In genomic region chr7:65369101-65369500, GRCm38 (mm10) we compare ENCODE assay signal across 9 mouse cellular contexts.
DNase-seq lines count a peak whose midpoint lies in the region; ATAC-seq and TF ChIP-seq lines count a peak whose summit lies in the region.
"Had no signal": no experiment of that assay in that cellular context is flagged by ENCODE, and none has a peak within 500 bp of the region (broad histone marks: within the 10 kb centered on the region; RNA-seq: fewer than 3 reads in every experiment).

No protein-coding gene starts in this region.

- intact Hi-C loops in heart, postnatal 10 days (cut with DNase I) = loop anchor here (2.0 kb wide), 2 partner anchors 14 to 50 kb away; no protein-coding TSS in a partner anchor
- intact Hi-C loops in left cerebral cortex, postnatal 4 days (cut with DNase I) = no loop called here

- H3K27me3 ChIP-seq in heart, embryonic 10.5 days (ENCODE audit: insufficient read depth, poor library complexity, severe bottlenecking) = no peaks in the 10 kb centered on the region
- no peaks in the 10 kb centered on the region for H3K27me3 ChIP-seq in hindbrain, embryonic 11.5 days (ENCODE audit: control insufficient read depth, insufficient read depth, low read length)
- no peaks in the 10 kb centered on the region for H3K27me3 ChIP-seq in midbrain, embryonic 10.5 days (ENCODE audit: low read depth, poor library complexity, severe bottlenecking)

- H3K4me3 ChIP-seq in heart, embryonic 10.5 days = peak overlapping the region; percentile 96
- peak overlapping the region; percentile 16; the same call in 1 of the 2 replicates for H3K4me3 ChIP-seq in hindbrain, embryonic 11.5 days (ENCODE audit: low read depth, low read length)
- peak overlapping the region; percentile 94 for H3K4me3 ChIP-seq in midbrain, embryonic 10.5 days

- no peak for TF ChIP-seq CTCF in brain, embryonic 14.5 days (IDR thresholded peaks at IDR 0.05; ENCODE audit: borderline replicate concordance, extremely low read depth, insufficient read depth, insufficient read length)

- peak overlapping the region; percentile 37; the same call in 1 of the 2 replicates for H3K9ac ChIP-seq in hindbrain, embryonic 11.5 days (ENCODE audit: low read depth, low read length)

- peaks cover 50% of the 10 kb centered on the region for H3K4me1 ChIP-seq in heart, embryonic 10.5 days
- peaks cover 7% of the 10 kb centered on the region; the same call in 1 of the 2 replicates for H3K4me1 ChIP-seq in hindbrain, embryonic 11.5 days (replicated peaks; ENCODE audit: control insufficient read depth, insufficient read depth, low read length)
- H3K4me1 ChIP-seq in midbrain, embryonic 10.5 days = peaks cover 58% of the 10 kb centered on the region

- no peak for TF ChIP-seq POLR2A in brain, embryonic 14.5 days (IDR thresholded peaks at IDR 0.05; ENCODE audit: borderline replicate concordance, extremely low read depth, insufficient read depth, insufficient read length, poor library complexity, severe bottlenecking)

- DNase-seq in heart, embryonic 10.5 days (ENCODE audit: low spot score) = no peak
- DNase-seq in heart, postnatal 10 days = no peak
- DNase-seq in brain, embryonic 14.5 days (ENCODE audit: low read depth) = peak; percentile 35
- peak; percentile 9 for DNase-seq in hindbrain, embryonic 11.5 days (ENCODE audit: low spot score)
- DNase-seq in midbrain, embryonic 10.5 days (ENCODE audit: low spot score) = no peak
- no peak for DNase-seq in spleen, postnatal 36 days (ENCODE audit: low spot score in 2 of 2)
- no peak for DNase-seq in gastrocnemius, adult 18-20 months (ENCODE audit: low spot score)
- no peak for DNase-seq in left cerebral cortex, postnatal 4 days
- DNase-seq: adrenal gland, postnatal 25 days had no signal

- ATAC-seq in hindbrain, embryonic 11.5 days (ENCODE audit: low FRiP score) = no peak

- peak overlapping the region; percentile 36 for H3K4me2 ChIP-seq in hindbrain, embryonic 11.5 days (replicated peaks; ENCODE audit: low read depth, low read length)

- H3K36me3 ChIP-seq in heart, embryonic 10.5 days = no peaks in the 10 kb centered on the region
- no peaks in the 10 kb centered on the region for H3K36me3 ChIP-seq in hindbrain, embryonic 11.5 days (ENCODE audit: control insufficient read depth, insufficient read depth, low read length)
- no peaks in the 10 kb centered on the region for H3K36me3 ChIP-seq in midbrain, embryonic 10.5 days

- WGBS in heart, embryonic 10.5 days = 36% methylated on average over 5 of the region's 5 CpGs
- WGBS in hindbrain, embryonic 11.5 days = 33% methylated on average over 5 of the region's 5 CpGs
- WGBS in midbrain, embryonic 10.5 days = 28% methylated on average over 5 of the region's 5 CpGs

- no peaks in the 10 kb centered on the region for H3K9me3 ChIP-seq in heart, embryonic 10.5 days
- no peaks in the 10 kb centered on the region for H3K9me3 ChIP-seq in hindbrain, embryonic 11.5 days (ENCODE audit: control insufficient read depth, low read length)
- H3K9me3 ChIP-seq in midbrain, embryonic 10.5 days (replicated peaks) = no peaks in the 10 kb centered on the region

- 0 out of 2 replicates have a peak overlapping the region, but pooled peaks have one; percentile 30 for H3K27ac ChIP-seq in heart, embryonic 10.5 days
- H3K27ac ChIP-seq in hindbrain, embryonic 11.5 days (ENCODE audit: low read depth, low read length) = no peak overlapping the region
- no peak overlapping the region for H3K27ac ChIP-seq in midbrain, embryonic 10.5 days (replicated peaks)

Comparison
In these comparisons a context has a peak if more than half of its experiments do, and no peak if none do; other contexts are left out.
1. DNase-seq: peak in brain, embryonic 14.5 days (single experiment) and hindbrain, embryonic 11.5 days (single experiment); none in heart, embryonic 10.5 days (single experiment), heart, postnatal 10 days (0 of 2), midbrain, embryonic 10.5 days (single experiment), spleen, postnatal 36 days (0 of 2), gastrocnemius, adult 18-20 months (single experiment) and left cerebral cortex, postnatal 4 days (single experiment).
2. H3K4me3 ChIP-seq: peak in every context shown above with its lines; median percentile 96 in heart, embryonic 10.5 days; 94 in midbrain, embryonic 10.5 days; 16 in hindbrain, embryonic 11.5 days.